Mouse (Mus musculus) bone marrow macrophage, adult 2 months (primary cell): ENCODE results near the gene Psma1.

ENCODE experiments used
- CTCF ChIP-seq: IDR thresholded peaks from 2 replicates; pipeline ENCODE4 v1.5.1; 2012; ENCODE audit warnings: low read depth, mild to moderate bottlenecking, low read length, moderate library complexity
- POLR2A ChIP-seq: IDR thresholded peaks from 2 replicates; pipeline ENCODE4 v1.6.1; 2012; ENCODE audit warnings: mild to moderate bottlenecking, low read depth, low read length, borderline replicate concordance

DNA sequence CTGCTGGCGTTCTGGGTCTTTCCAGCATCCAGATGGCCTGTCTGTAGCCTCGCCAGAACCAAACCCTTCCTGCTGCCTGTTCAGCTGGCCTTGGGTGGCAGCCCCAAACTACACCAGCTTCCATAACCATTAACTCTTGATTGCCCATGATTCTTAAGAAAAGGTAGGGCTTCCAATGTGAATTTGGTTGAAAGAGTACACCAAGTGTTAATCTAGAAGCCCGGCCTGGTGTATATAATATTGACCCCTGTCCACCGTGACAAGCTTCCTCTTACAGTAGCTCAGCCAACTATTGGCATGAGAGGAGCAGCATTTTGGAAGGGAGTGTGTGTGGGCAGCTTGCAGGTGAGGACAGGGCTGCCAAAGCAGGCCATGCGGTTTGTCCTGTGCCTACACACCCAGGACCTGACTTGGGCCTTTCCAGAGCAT lies 14.2 kb upstream of the Psma1 start:
- no peak for TF ChIP-seq CTCF
- TF ChIP-seq POLR2A: no peak
